Mouse (Mus musculus) forebrain, postnatal 0 days (tissue): ENCODE measurements around the gene Flywch1. TPM values are rescaled to one million over a fixed set of nuclear protein-coding genes. Genes with fewer than 3 reads are reported as not detected.

Experiments used
- ATAC-seq: fragments of 200-750 bp; cut with Nextera tagmentation; 2 replicates; pipeline ENCODE4 v1.8.0; 2017; ENCODE audit warnings: mild to moderate bottlenecking, moderate library complexity
- DNase-seq: peaks from one replicate; pipeline ENCODE4 v3.0.0-alpha.2; 2015
- H3K27ac ChIP-seq: fragments of 300-500 bp; sonication (generic); 2 replicates; pipeline ENCODE4 v1.5.1; 2014; ENCODE audit warnings: low read depth, mild to moderate bottlenecking, antibody characterized with exemption, low read length, moderate library complexity, mixed read lengths
- H3K27me3 ChIP-seq: fragments of 300-500 bp; sonication (generic); 2 replicates; pipeline ENCODE4 v1.6.1; 2014; ENCODE audit warnings: mild to moderate bottlenecking, low read length, mixed read lengths; ENCODE audit not compliant: insufficient read depth
- H3K36me3 ChIP-seq: fragments of 300-500 bp; sonication (generic); 2 replicates; pipeline ENCODE4 v1.6.1; 2014; ENCODE audit warnings: mild to moderate bottlenecking, moderate library complexity; ENCODE audit not compliant: insufficient read depth
- H3K4me1 ChIP-seq: fragments of 300-500 bp; sonication (generic); 2 replicates; pipeline ENCODE4 v1.6.1; 2014; ENCODE audit warnings: antibody characterized with exemption; ENCODE audit not compliant: insufficient read depth
- H3K4me2 ChIP-seq: fragments of 300-500 bp; sonication (generic); 2 replicates; pipeline ENCODE4 v1.6.1; 2014; ENCODE audit warnings: low read depth, mild to moderate bottlenecking, moderate library complexity
- H3K4me3 ChIP-seq: fragments of 300-500 bp; sonication (generic); 2 replicates; pipeline ENCODE4 v1.5.1; 2014; ENCODE audit warnings: low read depth, low read length, mixed read lengths
- H3K9ac ChIP-seq: fragments of 300-500 bp; sonication (generic); 2 replicates; pipeline ENCODE4 v1.6.1; 2014; ENCODE audit warnings: mild to moderate bottlenecking
- H3K9me3 ChIP-seq: fragments of 300-500 bp; sonication (generic); 2 replicates; pipeline ENCODE4 v1.6.1; 2016; ENCODE audit warnings: low read length
- CTCF ChIP-seq: sonication (generic); IDR thresholded peaks from 2 replicates; pipeline ENCODE4 v1.5.1; 2016; ENCODE audit warnings: antibody characterized with exemption, control low read depth, low read depth
- WGBS: fragments of 180-500 bp; shearing (Covaris S2); extraction: QIAGEN DNeasy Blood & Tissue Kit; methylation state at CpG from one replicate; pipeline ENCODE4 v1.1.7; 2014; 5-methylcytosine and 5-hydroxymethylcytosine counted together
- polyA plus RNA-seq: library from polyadenylated mRNA; unstranded; fragments of >200 nt; fragmentation: Nextera tagmentation; extraction: Ambion mirVana; gene quantifications from 2 replicates; pipeline ENCODE4 v1.2.1, GENCODE M21; 2015
- total RNA-seq: library from RNA; depleted of rRNA; stranded (reverse); fragments of >200 nt; gene quantifications from 2 replicates; pipeline ENCODE4 v1.2.3, GENCODE M21; 2014

The Flywch1 gene
- total and polyA plus RNA-seq, 2 experiments from 2014 or later: 135 to 189 TPM

- Histone ChIP-seq H3K4me3 (peak overlapping the region; percentile 97), H3K9me3 (no peaks in the 10 kb centered on the region), H3K9ac (peak overlapping the region; percentile 87), H3K27ac (no peak overlapping the region), H3K27me3 (no peaks in the 10 kb centered on the region), H3K4me2 (peak overlapping the region; percentile 80), H3K36me3 (peaks cover 22% of the 10 kb centered on the region), H3K4me1 (peaks cover 24% of the 10 kb centered on the region)
- no peak for TF ChIP-seq CTCF
- ATAC-seq (no peak), DNase-seq (no peak)
- whole genome bisulfite sequencing: 3% methylated on average over 8 of the region's 8 CpGs
These were observed 33.2 kb upstream of the Flywch1 start for GRCm38 (mm10) chr17:23804426-23805085.

GRCm38 (mm10) chr17:23803366-23804041, 32.1 kb upstream of the Flywch1 start:
- Histone ChIP-seq H3K4me2 (peak overlapping the region; percentile 80), H3K27ac (peak overlapping the region; percentile 97), H3K27me3 (no peaks in the 10 kb centered on the region), H3K4me3 (peak overlapping the region; percentile 97), H3K4me1 (peaks cover 24% of the 10 kb centered on the region), H3K9me3 (no peaks in the 10 kb centered on the region), H3K9ac (peak overlapping the region; percentile 87), H3K36me3 (peaks cover 11% of the 10 kb centered on the region)
- 0% methylated on average over 65 of the region's 83 CpGs for WGBS
- TF ChIP-seq CTCF: no peak
- DNase-seq (peak; percentile 85), ATAC-seq (peak; percentile 23)

GRCm38 (mm10) chr17:23802746-23803365, 31.5 kb upstream of the Flywch1 start:
- ATAC-seq: peak; percentile 98
- Histone ChIP-seq H3K9me3 (no peaks in the 10 kb centered on the region), H3K36me3 (peaks cover 6% of the 10 kb centered on the region), H3K9ac (peak overlapping the region; percentile 87), H3K27ac (peak overlapping the region; percentile 97), H3K27me3 (no peaks in the 10 kb centered on the region), H3K4me2 (peak overlapping the region; percentile 80), H3K4me1 (peaks cover 24% of the 10 kb centered on the region), H3K4me3 (peak overlapping the region; percentile 97)
- no peak for TF ChIP-seq CTCF
- DNase-seq: peak; percentile 100
- WGBS: under 1% methylated on average over 60 of the region's 60 CpGs

- no peak overlapping the region for H3K4me3 ChIP-seq
- H3K9me3 ChIP-seq: no peaks in the 10 kb centered on the region
- no peaks in the 10 kb centered on the region for H3K36me3 ChIP-seq
- no peak for DNase-seq
- H3K27me3 ChIP-seq: no peaks in the 10 kb centered on the region
- no peak for ATAC-seq
- peaks cover 24% of the 10 kb centered on the region for H3K4me1 ChIP-seq
- no peak overlapping the region for H3K27ac ChIP-seq
- H3K9ac ChIP-seq: no peak overlapping the region
- TF ChIP-seq CTCF: no peak
- WGBS: 94% methylated on average over 10 of the region's 10 CpGs
- H3K4me2 ChIP-seq: no peak overlapping the region
These were observed 30.2 kb upstream of the Flywch1 start for GRCm38 (mm10) chr17:23801627-23802026.

GRCm38 (mm10) chr17:23797316-23797715, 25.9 kb upstream of the Flywch1 start:
- no peaks in the 10 kb centered on the region for H3K9me3 ChIP-seq
- no peaks in the 10 kb centered on the region for H3K4me1 ChIP-seq
- no peaks in the 10 kb centered on the region for H3K36me3 ChIP-seq
- ATAC-seq: no peak
- DNase-seq: no peak
- H3K4me3 ChIP-seq: no peak overlapping the region
- H3K27me3 ChIP-seq: no peaks in the 10 kb centered on the region
- TF ChIP-seq CTCF: no peak
- WGBS: 79% methylated on average over 7 of the region's 7 CpGs
- H3K4me2 ChIP-seq: no peak overlapping the region
- H3K27ac ChIP-seq: no peak overlapping the region
- H3K9ac ChIP-seq: no peak overlapping the region

- no peak for ATAC-seq
- Histone ChIP-seq H3K27me3 (no peaks in the 10 kb centered on the region), H3K9me3 (no peaks in the 10 kb centered on the region), H3K4me2 (no peak overlapping the region), H3K36me3 (no peaks in the 10 kb centered on the region), H3K27ac (no peak overlapping the region), H3K4me3 (no peak overlapping the region), H3K9ac (no peak overlapping the region), H3K4me1 (peaks cover 8% of the 10 kb centered on the region; the same call in 1 of the 2 replicates)
- WGBS: 93% methylated on average over 8 of the region's 8 CpGs
- no peak for TF ChIP-seq CTCF
- DNase-seq: no peak
These were observed 23.9 kb upstream of the Flywch1 start for GRCm38 (mm10) chr17:23795323-23795722.

GRCm38 (mm10) chr17:23791079-23791357, 19.6 kb upstream of the Flywch1 start:
- Histone ChIP-seq H3K9me3 (no peaks in the 10 kb centered on the region), H3K4me1 (peaks cover 16% of the 10 kb centered on the region), H3K4me3 (peak overlapping the region; percentile 44), H3K27me3 (no peaks in the 10 kb centered on the region), H3K27ac (peak overlapping the region; percentile 87), H3K9ac (peak overlapping the region; percentile 86), H3K36me3 (no peaks in the 10 kb centered on the region), H3K4me2 (peak overlapping the region; percentile 86)
- no peak for DNase-seq
- 50% methylated on average over 2 of the region's 2 CpGs for WGBS
- no peak for ATAC-seq
- TF ChIP-seq CTCF: no peak
